Mouse (Mus musculus): ENCODE results near the gene Osbpl3. TPM values are rescaled to one million over a fixed set of nuclear protein-coding genes. Genes with fewer than 3 reads are reported as not detected.
"Not testable (repeated sequence)": the region's sequence is repeated elsewhere in the genome, so short reads cannot be mapped to it uniquely, and the experiment has no call there.

The Osbpl3 gene
- total RNA-seq, 1 experiment from 2014 or later, result 13.1 TPM

GRCm38 (mm10) chr6:50455102-50455828 lies 736 bp downstream of the Osbpl3 start:
- ATAC-seq (replicated peaks; ENCODE audit: low read depth, poor library complexity, severe bottlenecking), result peak; percentile 19

GRCm38 (mm10) chr6:50453651-50454050 lies 2.4 kb downstream of the Osbpl3 start:
- no peak for ATAC-seq (replicated peaks; ENCODE audit: low read depth, poor library complexity, severe bottlenecking)

- no peak for ATAC-seq (replicated peaks; ENCODE audit: low read depth, poor library complexity, severe bottlenecking)
Measured at GRCm38 (mm10) chr6:50452220-50452619, 3.8 kb downstream of the Osbpl3 start.

- ATAC-seq (replicated peaks; ENCODE audit: low read depth, poor library complexity, severe bottlenecking), result no peak
Measured at GRCm38 (mm10) chr6:50445616-50446015, 10.4 kb downstream of the Osbpl3 start.

- no peak for ATAC-seq (replicated peaks; ENCODE audit: low read depth, poor library complexity, severe bottlenecking)
Measured at GRCm38 (mm10) chr6:50440966-50441862, 14.8 kb downstream of the Osbpl3 start.

GRCm38 (mm10) chr6:50440197-50440596 lies 15.8 kb downstream of the Osbpl3 start:
- no peak for ATAC-seq (replicated peaks; ENCODE audit: low read depth, poor library complexity, severe bottlenecking)

GRCm38 (mm10) chr6:50438900-50439299 lies 17.1 kb downstream of the Osbpl3 start:
- not testable (repeated sequence) for ATAC-seq (replicated peaks; ENCODE audit: low read depth, poor library complexity, severe bottlenecking)

GRCm38 (mm10) chr6:50437815-50438214 lies 18.2 kb downstream of the Osbpl3 start:
- peak; percentile 80 for ATAC-seq (replicated peaks; ENCODE audit: low read depth, poor library complexity, severe bottlenecking)

GRCm38 (mm10) chr6:50436661-50437060 lies 19.3 kb downstream of the Osbpl3 start:
- ATAC-seq (replicated peaks; ENCODE audit: low read depth, poor library complexity, severe bottlenecking), result peak; percentile 66

GRCm38 (mm10) chr6:50432491-50432890 lies 23.5 kb downstream of the Osbpl3 start:
- no peak for ATAC-seq (replicated peaks; ENCODE audit: low read depth, poor library complexity, severe bottlenecking)

- 0 out of 2 replicates have a peak, but pooled peaks have one; percentile 42 for ATAC-seq (replicated peaks; ENCODE audit: low read depth, poor library complexity, severe bottlenecking)
Measured at GRCm38 (mm10) chr6:50429299-50429698, 26.7 kb downstream of the Osbpl3 start.

GRCm38 (mm10) chr6:50427051-50427732 lies 28.8 kb downstream of the Osbpl3 start:
- no peak for ATAC-seq (replicated peaks; ENCODE audit: low read depth, poor library complexity, severe bottlenecking)

- no peak for ATAC-seq (replicated peaks; ENCODE audit: low read depth, poor library complexity, severe bottlenecking)
Measured at GRCm38 (mm10) chr6:50426571-50426970, 29.4 kb downstream of the Osbpl3 start.

GRCm38 (mm10) chr6:50424271-50424670 lies 31.7 kb downstream of the Osbpl3 start:
- no peak for ATAC-seq (replicated peaks; ENCODE audit: low read depth, poor library complexity, severe bottlenecking)

- ATAC-seq (replicated peaks; ENCODE audit: low read depth, poor library complexity, severe bottlenecking), result no peak
Measured at GRCm38 (mm10) chr6:50420413-50420812, 35.6 kb downstream of the Osbpl3 start.

- ATAC-seq (replicated peaks; ENCODE audit: low read depth, poor library complexity, severe bottlenecking), result no peak
Measured at GRCm38 (mm10) chr6:50419518-50420290, 36.3 kb downstream of the Osbpl3 start.

- ATAC-seq (replicated peaks; ENCODE audit: low read depth, poor library complexity, severe bottlenecking), result no peak
Measured at GRCm38 (mm10) chr6:50418951-50419350, 37.0 kb downstream of the Osbpl3 start.

GRCm38 (mm10) chr6:50416854-50417253 lies 39.1 kb downstream of the Osbpl3 start:
- no peak for ATAC-seq (replicated peaks; ENCODE audit: low read depth, poor library complexity, severe bottlenecking)

- ATAC-seq (replicated peaks; ENCODE audit: low read depth, poor library complexity, severe bottlenecking), result no peak
Measured at GRCm38 (mm10) chr6:50415431-50415830, 40.6 kb downstream of the Osbpl3 start.

GRCm38 (mm10) chr6:50414547-50414946 lies 41.5 kb downstream of the Osbpl3 start:
- no peak for ATAC-seq (replicated peaks; ENCODE audit: low read depth, poor library complexity, severe bottlenecking)
